8 mouse cellular contexts compared by ENCODE assay signal in the genomic region with DNA sequence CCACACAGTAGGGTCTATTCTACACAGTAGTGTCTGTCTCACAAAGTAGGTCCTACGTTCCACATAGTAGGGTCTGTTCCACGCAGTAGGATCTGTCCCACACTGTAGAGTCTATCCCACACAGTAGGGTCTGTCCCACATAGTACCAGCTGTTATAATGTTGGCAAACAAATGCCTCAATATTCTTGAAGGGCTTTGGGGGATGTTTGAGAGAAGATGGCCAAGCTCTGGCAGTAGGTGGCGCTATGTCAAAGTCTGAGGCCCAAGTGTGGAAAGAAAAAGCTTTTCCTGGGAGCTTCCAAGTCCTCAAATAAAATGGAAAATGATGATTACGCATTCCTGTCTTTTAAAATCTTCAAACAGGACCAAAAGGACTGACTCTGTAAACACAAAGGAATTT.
A peak's percentile ranks its signal among the peaks of the same experiment; 100 is the strongest.
DNase-seq lines count a peak whose midpoint lies in the region; ATAC-seq and TF ChIP-seq lines count a peak whose summit lies in the region.

No protein-coding gene starts in this region.

- no peak overlapping the region for H3K4me2 ChIP-seq in forebrain, embryonic 11.5 days (ENCODE audit: low read depth, low read length, severe bottlenecking)
- no peak overlapping the region for H3K4me2 ChIP-seq in forebrain, embryonic 16.5 days (ENCODE audit: low read length)
- no peak overlapping the region for H3K4me2 ChIP-seq in embryonic facial prominence, embryonic 11.5 days (ENCODE audit: low read depth, low read length)
- no peak overlapping the region for H3K4me2 ChIP-seq in midbrain, embryonic 11.5 days

- H3K27ac ChIP-seq in forebrain, embryonic 11.5 days (ENCODE audit: low read depth, low read length), result no peak overlapping the region
- H3K27ac ChIP-seq in forebrain, embryonic 16.5 days (ENCODE audit: low read length), result no peak overlapping the region
- no peak overlapping the region for H3K27ac ChIP-seq in thymus, adult 2 months (ENCODE audit: control insufficient read depth, insufficient read depth, low read length)
- no peak overlapping the region for H3K27ac ChIP-seq in embryonic facial prominence, embryonic 11.5 days (replicated peaks; ENCODE audit: low read depth, low read length)
- no peak overlapping the region for H3K27ac ChIP-seq in midbrain, embryonic 11.5 days (ENCODE audit: low read depth, low read length)

- TF ChIP-seq CTCF in thymus, adult 2 months (IDR thresholded peaks at IDR 0.05; ENCODE audit: borderline replicate concordance, control insufficient read depth, extremely low read depth, insufficient read depth, low read length, poor library complexity), result no peak

- no peaks in the 10 kb centered on the region for H3K27me3 ChIP-seq in forebrain, embryonic 11.5 days (ENCODE audit: control insufficient read depth, insufficient read depth, low read length)
- H3K27me3 ChIP-seq in forebrain, embryonic 16.5 days (replicated peaks; ENCODE audit: control insufficient read depth, insufficient read depth, low read length), result no peaks in the 10 kb centered on the region
- no peaks in the 10 kb centered on the region for H3K27me3 ChIP-seq in thymus, adult 2 months (ENCODE audit: control insufficient read depth, insufficient read depth, low read length)
- H3K27me3 ChIP-seq in embryonic facial prominence, embryonic 11.5 days (ENCODE audit: control insufficient read depth, insufficient read depth, low read length), result no peaks in the 10 kb centered on the region
- H3K27me3 ChIP-seq in midbrain, embryonic 11.5 days (ENCODE audit: control insufficient read depth, insufficient read depth, low read length), result no peaks in the 10 kb centered on the region

- no peaks in the 10 kb centered on the region for H3K9me3 ChIP-seq in forebrain, embryonic 11.5 days (ENCODE audit: control insufficient read depth, low read length)
- H3K9me3 ChIP-seq in forebrain, embryonic 16.5 days (ENCODE audit: control insufficient read depth, low read length), result peaks cover 3% of the 10 kb centered on the region; the same call in 1 of the 2 replicates
- no peaks in the 10 kb centered on the region for H3K9me3 ChIP-seq in embryonic facial prominence, embryonic 11.5 days (replicated peaks; ENCODE audit: control insufficient read depth, low read length)
- H3K9me3 ChIP-seq in midbrain, embryonic 11.5 days (ENCODE audit: control insufficient read depth, low read length), result no peaks in the 10 kb centered on the region

- H3K4me1 ChIP-seq in forebrain, embryonic 11.5 days (replicated peaks; ENCODE audit: control insufficient read depth, insufficient read depth, low read length), result no peaks in the 10 kb centered on the region
- peaks cover 11% of the 10 kb centered on the region; the same call in 1 of the 2 replicates for H3K4me1 ChIP-seq in forebrain, embryonic 16.5 days (replicated peaks; ENCODE audit: control insufficient read depth, insufficient read depth, low read length)
- peaks cover 4% of the 10 kb centered on the region for H3K4me1 ChIP-seq in thymus, adult 2 months (replicated peaks; ENCODE audit: control insufficient read depth, insufficient read depth, low read length)
- H3K4me1 ChIP-seq in embryonic facial prominence, embryonic 11.5 days (ENCODE audit: control insufficient read depth, insufficient read depth, low read length), result no peaks in the 10 kb centered on the region
- H3K4me1 ChIP-seq in midbrain, embryonic 11.5 days (ENCODE audit: control insufficient read depth, insufficient read depth, low read length), result 0 out of 2 replicates have a peak, but pooled peaks cover 2% of the 10 kb centered on the region

- 44% methylated on average over 4 of the region's 4 CpGs for WGBS in forebrain, embryonic 11.5 days
- 42% methylated on average over 4 of the region's 4 CpGs for WGBS in forebrain, embryonic 16.5 days
- WGBS in thymus, adult 2 months, result 77% methylated on average over 4 of the region's 4 CpGs
- 47% methylated on average over 4 of the region's 4 CpGs for WGBS in embryonic facial prominence, embryonic 11.5 days
- WGBS in midbrain, embryonic 11.5 days, result 42% methylated on average over 4 of the region's 4 CpGs

- H3K4me3 ChIP-seq in forebrain, embryonic 11.5 days (ENCODE audit: low read depth, low read length), result no peak overlapping the region
- H3K4me3 ChIP-seq in forebrain, embryonic 16.5 days (replicated peaks; ENCODE audit: low read length), result no peak overlapping the region
- H3K4me3 ChIP-seq in thymus, adult 2 months (ENCODE audit: control insufficient read depth, insufficient read depth, low read length), result no peak overlapping the region
- H3K4me3 ChIP-seq in embryonic facial prominence, embryonic 11.5 days (ENCODE audit: low read depth, low read length), result no peak overlapping the region
- no peak overlapping the region for H3K4me3 ChIP-seq in midbrain, embryonic 11.5 days (ENCODE audit: low read depth, low read length)

- no peak for TF ChIP-seq POLR2A in thymus, adult 2 months (IDR thresholded peaks at IDR 0.05; ENCODE audit: control insufficient read depth, extremely low read depth, insufficient read depth, low read length, poor library complexity)

- ATAC-seq in forebrain, embryonic 11.5 days (replicated peaks; ENCODE audit: low FRiP score), result no peak
- no peak; the same call in 1 of the 2 replicates for ATAC-seq in forebrain, embryonic 16.5 days
- ATAC-seq in embryonic facial prominence, embryonic 11.5 days (replicated peaks; ENCODE audit: insufficient number of reproducible peaks, low FRiP score, low TSS enrichment, low read depth), result no peak
- 0 out of 2 replicates have a peak, but pooled peaks have one; percentile 27 for ATAC-seq in midbrain, embryonic 11.5 days (ENCODE audit: low FRiP score)

- no peaks in the 10 kb centered on the region for H3K36me3 ChIP-seq in forebrain, embryonic 11.5 days (ENCODE audit: control insufficient read depth, insufficient read depth, low read length)
- no peaks in the 10 kb centered on the region for H3K36me3 ChIP-seq in forebrain, embryonic 16.5 days (ENCODE audit: control insufficient read depth, insufficient read depth)
- no peaks in the 10 kb centered on the region for H3K36me3 ChIP-seq in thymus, adult 2 months (ENCODE audit: control insufficient read depth, insufficient read depth, low read length)
- no peaks in the 10 kb centered on the region for H3K36me3 ChIP-seq in embryonic facial prominence, embryonic 11.5 days (replicated peaks; ENCODE audit: control insufficient read depth, insufficient read depth, low read depth, low read length)
- H3K36me3 ChIP-seq in midbrain, embryonic 11.5 days (ENCODE audit: control insufficient read depth, insufficient read depth, low read length), result no peaks in the 10 kb centered on the region

- peak; percentile 74 for DNase-seq in forebrain, embryonic 11.5 days (ENCODE audit: low spot score)
- peak; percentile 18 for DNase-seq in thymus, adult 2 months
- no peak for DNase-seq in thymus, adult 18-20 months
- peak; percentile 71 for DNase-seq in embryonic facial prominence, embryonic 11.5 days (ENCODE audit: low spot score)
- peak; percentile 64 for DNase-seq in layer of hippocampus, adult 9-10 months (ENCODE audit: low spot score)
- peak; percentile 94 for DNase-seq in midbrain, embryonic 11.5 days (ENCODE audit: low spot score, missing footprints)
- no peak for DNase-seq in c-Kit-positive CD71-positive TER-119-positive erythroid progenitor cells, embryonic 14.5 days (ENCODE audit: low spot score)

- no peak overlapping the region for H3K9ac ChIP-seq in forebrain, embryonic 11.5 days (ENCODE audit: low read length)
- no peak overlapping the region for H3K9ac ChIP-seq in forebrain, embryonic 16.5 days (replicated peaks; ENCODE audit: low read depth, low read length)
- H3K9ac ChIP-seq in embryonic facial prominence, embryonic 11.5 days (replicated peaks; ENCODE audit: low read length), result no peak overlapping the region
- no peak overlapping the region for H3K9ac ChIP-seq in midbrain, embryonic 11.5 days (ENCODE audit: low read length)

Comparison
In these comparisons a context has a peak if more than half of its experiments do, and no peak if none do; other contexts are left out.
1. DNase-seq: peak in forebrain, embryonic 11.5 days (single experiment), thymus, adult 2 months (single experiment), embryonic facial prominence, embryonic 11.5 days (single experiment), layer of hippocampus, adult 9-10 months (single experiment) and midbrain, embryonic 11.5 days (single experiment); none in thymus, adult 18-20 months (0 of 2) and c-Kit-positive CD71-positive TER-119-positive erythroid progenitor cells, embryonic 14.5 days (single experiment).